Mouse (Mus musculus): ENCODE results near the gene Cntn1.

DNA sequence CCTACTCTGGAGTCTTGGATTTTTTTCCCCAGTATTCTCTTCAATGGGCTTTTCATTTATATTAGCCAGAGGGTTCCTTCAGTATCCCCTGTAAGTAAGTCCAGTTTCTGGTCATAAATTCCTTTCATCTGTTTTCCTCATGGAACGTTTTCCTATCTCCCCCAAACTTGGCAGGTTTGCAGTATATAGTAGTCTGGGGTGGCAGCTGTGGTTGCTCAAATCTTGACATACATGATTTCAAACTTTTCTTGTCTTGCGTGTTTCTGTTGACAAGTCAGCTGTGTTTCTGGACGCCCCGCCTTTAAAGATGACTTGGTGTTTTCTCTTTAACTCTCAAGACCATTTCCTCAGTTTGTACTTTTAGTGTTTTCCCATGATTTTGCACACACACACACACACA lies 155.7 kb downstream of the Cntn1 start:
- TF ChIP-seq CTCF (IDR thresholded peaks at IDR 0.05; ENCODE audit: insufficient read depth, low read length) (no peak), POLR2A (IDR thresholded peaks at IDR 0.05; ENCODE audit: borderline replicate concordance, extremely low read depth, low read depth, low read length) (no peak)

All from lung, adult 2 months (tissue).